Mouse (Mus musculus) MEL (cell line): ENCODE data around the gene Klf6. TPM values are rescaled to one million over a fixed set of nuclear protein-coding genes. Genes with fewer than 3 reads are reported as not detected.
A peak's percentile ranks its signal among the peaks of the same experiment; 100 is the strongest.

ENCODE experiments used
- DNase-seq: peaks from one replicate; pipeline ENCODE4 v3.0.0; 2011; ENCODE audit warnings: low read depth, low spot score
- H3K27ac ChIP-seq: 2 replicates; pipeline ENCODE4 v1.5.1; 2012; ENCODE audit warnings: low read depth, mild to moderate bottlenecking, control low read depth, low read length, moderate library complexity; ENCODE audit not compliant: control insufficient read depth
- H3K27me3 ChIP-seq, 2 experiments: fragments of 150-350 bp in 1 of 2; sonication (generic) in 1 of 2; 2 replicates each; pipeline ENCODE4 v1.6.1; 2012; ENCODE audit warnings: low read length in 2 of 2, mild to moderate bottlenecking in 2 of 2, improper control_type of control experiment in 1 of 2, moderate library complexity in 1 of 2; ENCODE audit not compliant: insufficient read depth in 2 of 2, control insufficient read depth in 1 of 2
- H3K36me3 ChIP-seq, 2 experiments: 2 replicates each; pipeline ENCODE4 v1.6.1; 2012 to 2014; ENCODE audit warnings: low read length in 2 of 2, improper control_type of control experiment in 1 of 2, inconsistent platforms in 1 of 2, mild to moderate bottlenecking in 1 of 2; ENCODE audit not compliant: insufficient read depth in 2 of 2, control insufficient read depth in 1 of 2
- H3K4me1 ChIP-seq, 2 experiments: fragments of 150-350 bp in 1 of 2; sonication (generic) in 1 of 2; 2 replicates each; pipeline ENCODE4 v1.6.1; 2012; ENCODE audit warnings: low read length in 2 of 2, improper control_type of control experiment in 1 of 2, mild to moderate bottlenecking in 1 of 2; ENCODE audit not compliant: insufficient read depth in 2 of 2, control insufficient read depth in 1 of 2
- H3K4me3 ChIP-seq, 2 experiments: fragments of 150-350 bp in 1 of 2; sonication (generic) in 1 of 2; 2 replicates each; pipeline ENCODE4 v1.5.1; 2012; ENCODE audit warnings: low read depth in 2 of 2, low read length in 2 of 2, mild to moderate bottlenecking in 2 of 2, moderate library complexity in 2 of 2, control low read depth in 1 of 2, improper control_type of control experiment in 1 of 2; ENCODE audit not compliant: control insufficient read depth in 1 of 2, insufficient read depth in 1 of 2
- H3K79me2 ChIP-seq: 2 replicates; pipeline ENCODE4 v1.6.1; 2012; ENCODE audit warnings: mild to moderate bottlenecking, low read length, moderate library complexity; ENCODE audit not compliant: control insufficient read depth, poor library complexity, insufficient read depth
- H3K9ac ChIP-seq: 2 replicates; pipeline ENCODE4 v1.6.1; 2012; ENCODE audit warnings: low read depth, mild to moderate bottlenecking, control low read depth, low read length, moderate library complexity; ENCODE audit not compliant: control insufficient read depth, poor library complexity, severe bottlenecking
- H3K9me3 ChIP-seq: fragments of 150-350 bp; sonication (generic); replicated peaks from 2 replicates; pipeline ENCODE4 v1.6.1; 2012; ENCODE audit warnings: mild to moderate bottlenecking, low read length, improper control_type of control experiment, moderate library complexity; ENCODE audit not compliant: insufficient read depth
- BHLHE40 ChIP-seq: IDR thresholded peaks from 2 replicates; pipeline ENCODE4 v1.6.1; 2012; ENCODE audit warnings: low read depth, mild to moderate bottlenecking, inconsistent platforms, low read length, improper control_type of control experiment, borderline replicate concordance
- CHD1 ChIP-seq: IDR thresholded peaks from 2 replicates; pipeline ENCODE4 v1.6.1; 2012; ENCODE audit warnings: low read depth, mild to moderate bottlenecking, inconsistent platforms, low read length, improper control_type of control experiment
- CTCF ChIP-seq, 3 experiments: IDR thresholded peaks in 2 of 3; conservative IDR thresholded peaks in 1 of 3; 2 replicates each; pipeline ENCODE4 v1.5.1; 2011 to 2012; ENCODE audit warnings: low read length in 3 of 3, low read depth in 2 of 3, mild to moderate bottlenecking in 2 of 3, improper control_type of control experiment in 1 of 3, inconsistent platforms in 1 of 3, mixed read lengths in 1 of 3, moderate library complexity in 1 of 3; ENCODE audit not compliant: control insufficient read depth in 1 of 3, insufficient read depth in 1 of 3, poor library complexity in 1 of 3, severe bottlenecking in 1 of 3
- E2F4 ChIP-seq: IDR thresholded peaks from 2 replicates; pipeline ENCODE4 v1.6.1; 2011; ENCODE audit warnings: low read depth, low read length, improper control_type of control experiment, borderline replicate concordance
- ELF1 ChIP-seq: IDR thresholded peaks from 2 replicates; pipeline ENCODE4 v1.6.1; 2014; ENCODE audit warnings: low read depth, mild to moderate bottlenecking, inconsistent platforms, low read length, improper control_type of control experiment, moderate library complexity
- EP300 ChIP-seq, 2 experiments: IDR thresholded peaks; 2 replicates each; pipeline ENCODE4 v1.6.1; 2011; ENCODE audit warnings: improper control_type of control experiment in 2 of 2, low read length in 2 of 2, low read depth in 1 of 2, mild to moderate bottlenecking in 1 of 2
- GATA1 ChIP-seq: IDR thresholded peaks from 2 replicates; pipeline ENCODE4 v1.6.1; 2011; ENCODE audit warnings: low read depth, low read length, improper control_type of control experiment
- HCFC1 ChIP-seq: IDR thresholded peaks from 2 replicates; pipeline ENCODE4 v1.6.1; 2012; ENCODE audit warnings: low read depth, mild to moderate bottlenecking, inconsistent platforms, low read length, improper control_type of control experiment, moderate library complexity
- JUND ChIP-seq: IDR thresholded peaks from 2 replicates; pipeline ENCODE4 v1.6.1; 2011; ENCODE audit warnings: low read depth, mild to moderate bottlenecking, improper control_type of control experiment, low read length
- KAT2A ChIP-seq: conservative IDR thresholded peaks from 2 replicates; pipeline ENCODE4 v1.6.1; 2012; ENCODE audit warnings: low read depth, low read length, improper control_type of control experiment, inconsistent platforms
- MEF2A ChIP-seq: IDR thresholded peaks from 2 replicates; pipeline ENCODE4 v1.6.1; 2014; ENCODE audit warnings: low read depth, mild to moderate bottlenecking, inconsistent platforms, low read length, improper control_type of control experiment; ENCODE audit not compliant: poor library complexity, insufficient replicate concordance, severe bottlenecking; ENCODE audit errors: extremely low read depth
- MXI1 ChIP-seq: IDR thresholded peaks from 2 replicates; pipeline ENCODE4 v1.6.1; 2011; ENCODE audit warnings: mild to moderate bottlenecking, low read depth, low read length, improper control_type of control experiment
- MYB ChIP-seq: IDR thresholded peaks from 2 replicates; pipeline ENCODE4 v1.6.1; 2011; ENCODE audit warnings: mild to moderate bottlenecking, low read depth, low read length, improper control_type of control experiment
- MYC ChIP-seq: IDR thresholded peaks from 2 replicates; pipeline ENCODE4 v1.6.1; 2011; ENCODE audit warnings: low read depth, mild to moderate bottlenecking, low read length, improper control_type of control experiment, moderate library complexity
- NELFE ChIP-seq: IDR thresholded peaks from 2 replicates; pipeline ENCODE4 v1.6.1; 2011; ENCODE audit warnings: low read depth, low read length, improper control_type of control experiment
- NRF1 ChIP-seq: IDR thresholded peaks from 2 replicates; pipeline ENCODE4 v1.6.1; 2014; ENCODE audit warnings: low read depth, mild to moderate bottlenecking, inconsistent platforms, low read length, improper control_type of control experiment, moderate library complexity; ENCODE audit not compliant: poor library complexity, insufficient read depth, severe bottlenecking
- POLR2A ChIP-seq, 2 experiments: IDR thresholded peaks; 2 replicates each; pipeline ENCODE4 v1.6.1; 2011 to 2012; ENCODE audit warnings: low read length in 2 of 2, mild to moderate bottlenecking in 2 of 2, control low read depth in 1 of 2, improper control_type of control experiment in 1 of 2, low read depth in 1 of 2, moderate library complexity in 1 of 2; ENCODE audit not compliant: control insufficient read depth in 1 of 2, insufficient read depth in 1 of 2, poor library complexity in 1 of 2
- POLR2AphosphoS5 ChIP-seq: IDR thresholded peaks from 2 replicates; pipeline ENCODE4 v1.6.1; 2012; ENCODE audit warnings: low read depth, borderline replicate concordance, mild to moderate bottlenecking, inconsistent platforms, low read length, moderate library complexity, mixed read lengths
- SMC3 ChIP-seq: IDR thresholded peaks from 2 replicates; pipeline ENCODE4 v1.6.1; 2011; ENCODE audit warnings: low read depth, low read length, improper control_type of control experiment
- TAL1 ChIP-seq: IDR thresholded peaks from 2 replicates; pipeline ENCODE4 v1.6.1; 2012; ENCODE audit warnings: mild to moderate bottlenecking, inconsistent platforms, low read length, moderate library complexity, mixed read lengths
- USF2 ChIP-seq, 2 experiments: IDR thresholded peaks; 2 replicates each; pipeline ENCODE4 v1.6.1; 2011 to 2012; ENCODE audit warnings: improper control_type of control experiment in 2 of 2, low read length in 2 of 2, borderline replicate concordance in 1 of 2, inconsistent platforms in 1 of 2, low read depth in 1 of 2, mild to moderate bottlenecking in 1 of 2; ENCODE audit not compliant: insufficient read depth in 1 of 2
- ZC3H11A ChIP-seq: IDR thresholded peaks from 2 replicates; pipeline ENCODE4 v1.6.1; 2012; ENCODE audit warnings: low read depth, mild to moderate bottlenecking, inconsistent platforms, low read length, improper control_type of control experiment
- ZMIZ1 ChIP-seq: IDR thresholded peaks from 2 replicates; pipeline ENCODE4 v1.6.1; 2012; ENCODE audit warnings: low read depth, mild to moderate bottlenecking, inconsistent platforms, low read length, improper control_type of control experiment, moderate library complexity
- polyA plus RNA-seq, 2 experiments: library from polyadenylated mRNA; stranded (reverse) in 1 of 2; unstranded in 1 of 2; fragments of >175 nt in 1 of 2; fragments of >200 nt in 1 of 2; gene quantifications; 2 replicates each; pipeline versions ENCODE4 v1.2.1 to v1.2.4; 2012; ENCODE audit warnings: low replicate concordance in 2 of 2, low read depth in 1 of 2; ENCODE audit not compliant: insufficient read length in 2 of 2, insufficient read depth in 1 of 2, missing spikeins in 1 of 2
- total RNA-seq: library from RNA; depleted of rRNA; stranded (reverse); fragments of 300-350 nt; gene quantifications from 2 replicates; pipeline ENCODE4 v1.2.3, GENCODE M21; 2012

Klf6 gene
- total and polyA plus RNA-seq, 3 experiments = 2.0 to 4.6 TPM; not detected in 1

- no peak for TF ChIP-seq ZMIZ1
- TF ChIP-seq USF2 (IDR thresholded peaks at IDR 0.05; ENCODE audit: borderline replicate concordance in 1 of 2, insufficient read depth in 1 of 2, low read depth in 1 of 2, low read length in 2 of 2) = peak; percentile 25 to 79; a peak in 3 of 4 replicates
- no peak for TF ChIP-seq MEF2A
These were observed 3.2 kb downstream of the Klf6 start (continued) for GRCm38 (mm10) chr13:5864265-5865097.

- DNase-seq = no peak
- H3K27me3 ChIP-seq = no peaks in the 10 kb centered on the region
- no peak overlapping the region; a peak in 1 of 4 replicates for H3K4me3 ChIP-seq
- no peaks in the 10 kb centered on the region for H3K9me3 ChIP-seq
- H3K27ac ChIP-seq = peak overlapping the region; percentile 19; the same call in 1 of the 2 replicates
- no peak for TF ChIP-seq EP300 (IDR thresholded peaks at IDR 0.05; ENCODE audit: low read depth in 1 of 2, low read length in 2 of 2)
- TF ChIP-seq CTCF (IDR thresholded peaks at IDR 0.05 in 2 of 3, conservative IDR thresholded peaks at IDR 0.05 in 1 of 3; ENCODE audit: control insufficient read depth in 1 of 3, insufficient read depth in 1 of 3, low read depth in 2 of 3, low read length in 3 of 3, poor library complexity in 1 of 3, severe bottlenecking in 1 of 3) = no peak
- no peak for TF ChIP-seq KAT2A
- no peak overlapping the region for H3K9ac ChIP-seq
- peaks cover 0 to 10% of the 10 kb centered on the region in 2 experiments; a peak in 2 of 4 replicates for H3K4me1 ChIP-seq
- H3K79me2 ChIP-seq = peaks cover 7% of the 10 kb centered on the region
- H3K36me3 ChIP-seq = peaks cover 0 to 7% of the 10 kb centered on the region in 2 experiments
These were observed 3.8 kb downstream of the Klf6 start for GRCm38 (mm10) chr13:5865098-5865415.

- Histone ChIP-seq H3K79me2 (peaks cover 7% of the 10 kb centered on the region), H3K27me3 (no peaks in the 10 kb centered on the region), H3K27ac (no peak overlapping the region), H3K9me3 (no peaks in the 10 kb centered on the region), H3K36me3 (peaks cover 0 to 7% of the 10 kb centered on the region in 2 experiments), H3K9ac (no peak overlapping the region), H3K4me3 (no peak overlapping the region), H3K4me1 (peaks cover 0 to 6% of the 10 kb centered on the region in 2 experiments; a peak in 2 of 4 replicates)
- no peak for DNase-seq
- TF ChIP-seq NELFE (no peak), BHLHE40 (no peak), USF2 (IDR thresholded peaks at IDR 0.05; ENCODE audit: borderline replicate concordance in 1 of 2, insufficient read depth in 1 of 2, low read depth in 1 of 2, low read length in 2 of 2) (no peak), GATA1 (no peak), NRF1 (no peak), E2F4 (no peak), MYC (no peak), ZC3H11A (no peak), TAL1 (no peak), MXI1 (no peak), ELF1 (no peak), HCFC1 (no peak), JUND (no peak), CHD1 (no peak), POLR2A (IDR thresholded peaks at IDR 0.05; ENCODE audit: control insufficient read depth in 1 of 2, insufficient read depth in 1 of 2, low read depth in 1 of 2, low read length in 2 of 2, poor library complexity in 1 of 2) (no peak), MYB (no peak), SMC3 (no peak), POLR2AphosphoS5 (no peak)
These were observed 4.8 kb downstream of the Klf6 start for GRCm38 (mm10) chr13:5866091-5866490.
